Mouse (Mus musculus) embryo, embryonic 11.5 days (tissue): Measurements from ENCODE around the gene Hdac1.

ENCODE experiments used
- DNase-seq: peaks from one replicate; pipeline ENCODE4 v3.0.0-alpha.2; 2012; ENCODE audit warnings: low read depth, low spot score

Hdac1 gene

GRCm38 (mm10) chr4:129542592-129543141 lies at the start of gene Hdac1:
Gene Hdac1 (minus strand): TSS chr4:129542713.
- peak; percentile 96 for DNase-seq

- DNase-seq = no peak
Measured at GRCm38 (mm10) chr4:129588865-129589264, 46.4 kb upstream of the Hdac1 start.

- DNase-seq = no peak
Measured at GRCm38 (mm10) chr4:129586943-129587342, 44.4 kb upstream of the Hdac1 start.

GRCm38 (mm10) chr4:129585773-129586172 lies 43.3 kb upstream of the Hdac1 start:
- no peak for DNase-seq

GRCm38 (mm10) chr4:129584884-129585608 lies 42.5 kb upstream of the Hdac1 start:
- DNase-seq = peak; percentile 61

GRCm38 (mm10) chr4:129584370-129584769 lies 41.9 kb upstream of the Hdac1 start:
- no peak for DNase-seq

GRCm38 (mm10) chr4:129582251-129582650 lies 39.7 kb upstream of the Hdac1 start:
- DNase-seq = no peak

GRCm38 (mm10) chr4:129580347-129580746 lies 37.8 kb upstream of the Hdac1 start:
- DNase-seq = no peak

- DNase-seq = no peak
Measured at GRCm38 (mm10) chr4:129578466-129578865, 36.0 kb upstream of the Hdac1 start, which contains the start of gene Fam167b. Gene Fam167b (minus strand): TSS chr4:129578549.

- no peak for DNase-seq
Measured at GRCm38 (mm10) chr4:129577688-129578087, 35.2 kb upstream of the Hdac1 start.

GRCm38 (mm10) chr4:129576863-129577491 lies 34.5 kb upstream of the Hdac1 start:
- DNase-seq = no peak

- no peak for DNase-seq
Measured at GRCm38 (mm10) chr4:129575171-129575844, 32.8 kb upstream of the Hdac1 start.

GRCm38 (mm10) chr4:129573430-129573829 lies 30.9 kb upstream of the Hdac1 start, which contains the start of gene Lck:
Gene Lck (minus strand): TSS chr4:129573641.
- no peak for DNase-seq

GRCm38 (mm10) chr4:129573093-129573370 lies 30.5 kb upstream of the Hdac1 start:
- no peak for DNase-seq

GRCm38 (mm10) chr4:129572236-129573092 lies 30.0 kb upstream of the Hdac1 start:
- DNase-seq = no peak

GRCm38 (mm10) chr4:129571551-129572084 lies 29.1 kb upstream of the Hdac1 start:
- no peak for DNase-seq

GRCm38 (mm10) chr4:129570028-129570427 lies 27.5 kb upstream of the Hdac1 start:
- DNase-seq = no peak

- DNase-seq = no peak
Measured at GRCm38 (mm10) chr4:129568366-129568765, 25.9 kb upstream of the Hdac1 start.

GRCm38 (mm10) chr4:129565139-129565538 lies 22.6 kb upstream of the Hdac1 start:
- no peak for DNase-seq

- peak; percentile 59 for DNase-seq
Measured at GRCm38 (mm10) chr4:129563718-129564117, 21.2 kb upstream of the Hdac1 start.

- no peak for DNase-seq
Measured at GRCm38 (mm10) chr4:129561184-129561583, 18.7 kb upstream of the Hdac1 start.
